Mouse (Mus musculus) urinary bladder, postnatal 4 days (tissue): ENCODE data around the gene Olfr1537.

Source experiments
- DNase-seq, 2 experiments: peaks; one replicate each; pipeline ENCODE4 v3.0.0; 2021 to 2022; ENCODE audit warnings: low spot score in 2 of 2

Gene Olfr1537

DNA sequence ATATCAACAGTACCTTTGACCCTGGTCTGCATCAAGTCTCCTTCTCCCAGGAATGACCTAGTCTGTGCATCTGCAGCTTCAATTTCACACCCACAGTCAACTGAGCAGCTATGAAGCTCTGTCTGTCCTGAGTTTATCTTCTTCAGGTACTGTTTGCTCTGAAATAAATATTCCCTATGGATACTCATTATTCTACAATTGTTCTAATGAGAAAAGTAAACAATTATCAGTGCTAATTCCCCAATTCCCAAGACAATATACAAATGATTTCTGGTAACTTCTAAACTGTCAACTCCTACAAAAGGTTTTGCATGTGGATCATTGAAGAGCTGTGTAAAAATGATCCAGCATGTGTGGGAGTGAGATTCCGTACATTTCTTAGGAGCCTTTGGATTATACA lies at the start of gene Olfr1537:
TSS of gene Olfr1537 (minus strand) at position 101 of the 400 bp plus-strand sequence.
- DNase-seq = no peak

DNA sequence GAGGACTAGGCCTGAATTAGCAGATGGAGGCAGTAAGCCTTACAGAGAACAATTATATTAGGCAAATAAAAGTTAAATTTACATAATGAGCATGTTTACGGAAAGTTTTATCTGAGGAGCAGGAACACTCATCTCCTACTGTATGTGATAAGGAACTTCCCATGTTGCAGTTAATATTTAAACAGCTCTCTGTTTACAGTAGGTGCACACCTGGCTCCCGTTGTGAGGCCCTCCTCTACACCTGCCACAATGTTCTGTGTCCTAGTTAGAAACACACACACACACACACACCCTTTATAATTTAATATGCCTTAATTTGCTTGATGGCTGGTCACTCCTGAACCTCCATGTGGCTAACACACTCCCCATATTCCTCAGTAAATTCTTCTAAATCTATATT lies 37.3 kb upstream of the Olfr1537 start:
- DNase-seq = no peak

DNA sequence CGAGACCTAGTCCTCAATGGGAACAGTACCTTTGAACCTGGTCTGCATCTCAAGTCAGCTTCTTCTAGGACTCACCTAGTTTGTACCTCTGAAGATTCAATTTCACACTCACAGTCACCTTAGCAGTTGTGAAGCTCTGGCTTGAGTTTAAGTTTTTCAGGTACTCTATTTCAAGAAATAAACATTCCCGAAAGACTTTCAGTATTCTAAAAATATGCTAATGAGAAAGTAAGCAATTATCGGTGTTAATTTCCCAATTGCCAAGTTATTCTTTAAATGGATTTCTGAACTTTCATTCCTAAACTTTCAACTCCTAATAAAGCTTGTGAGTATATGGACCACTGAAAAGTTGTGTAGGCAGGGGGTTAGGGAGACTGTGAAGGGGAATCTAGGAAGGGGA lies 26.9 kb upstream of the Olfr1537 start, which contains the start of gene Olfr945:
TSS of gene Olfr945 (minus strand) at position 101 of the 400 bp plus-strand sequence.
- DNase-seq = no peak

DNA sequence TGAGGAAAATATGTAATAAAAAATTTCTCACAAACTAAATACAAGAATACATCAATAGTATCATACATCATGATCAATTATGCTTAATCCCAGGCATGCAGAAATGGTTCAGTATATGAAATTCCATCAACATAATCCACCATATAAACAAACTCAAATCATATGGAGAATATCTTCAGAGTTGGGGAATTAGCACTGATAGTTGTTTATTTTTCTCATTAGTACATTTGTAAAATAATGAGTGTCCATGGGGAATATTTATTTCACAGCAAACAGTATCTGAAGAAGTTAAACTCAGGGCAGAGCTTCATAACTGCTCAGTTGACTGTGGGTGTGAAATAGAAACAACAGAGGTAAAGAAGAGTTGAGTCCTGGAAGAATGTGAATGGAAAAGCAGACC lies 48.2 kb downstream of the Olfr1537 start, which contains the start of gene Olfr944:
TSS of gene Olfr944 (plus strand) at position 301 of the 400 bp plus-strand sequence.
- DNase-seq = no peak
